Mouse (Mus musculus) limb, embryonic 15.5 days (tissue): ENCODE measurements at regions not wholly inside any gene's neighbourhood (a gene's known extent, or its start where the extent isn't known, plus 50 kb on each side); places are given as distances from the start of the nearest gene placed in this dataset.

Experiments used
- ATAC-seq: fragments of 200-750 bp; cut with Nextera tagmentation; 2 replicates; pipeline ENCODE4 v1.8.0; 2017; ENCODE audit warnings: low read depth, moderate TSS enrichment; ENCODE audit not compliant: insufficient number of reproducible peaks, low FRiP score, low TSS enrichment
- H3K27ac ChIP-seq: fragments of 300-500 bp; sonication (generic); 2 replicates; pipeline ENCODE4 v1.5.1; 2015; ENCODE audit warnings: moderate library complexity, mild to moderate bottlenecking, inconsistent platforms
- H3K27me3 ChIP-seq: fragments of 300-500 bp; sonication (generic); 2 replicates; pipeline ENCODE4 v1.6.1; 2015; ENCODE audit warnings: inconsistent platforms
- H3K36me3 ChIP-seq: fragments of 300-500 bp; sonication (generic); 2 replicates; pipeline ENCODE4 v1.6.1; 2015; ENCODE audit warnings: inconsistent platforms
- H3K4me1 ChIP-seq: fragments of 300-500 bp; sonication (generic); 2 replicates; pipeline ENCODE4 v1.6.1; 2015; ENCODE audit warnings: inconsistent platforms
- H3K4me2 ChIP-seq: fragments of 300-500 bp; sonication (generic); 2 replicates; pipeline ENCODE4 v1.6.1; 2015; ENCODE audit warnings: mild to moderate bottlenecking, inconsistent platforms
- H3K4me3 ChIP-seq: fragments of 300-500 bp; sonication (generic); 2 replicates; pipeline ENCODE4 v1.5.1; 2015; ENCODE audit warnings: mild to moderate bottlenecking, inconsistent platforms
- H3K9ac ChIP-seq: fragments of 300-500 bp; sonication (generic); 2 replicates; pipeline ENCODE4 v1.6.1; 2015; ENCODE audit warnings: inconsistent platforms
- H3K9me3 ChIP-seq: fragments of 300-500 bp; sonication (generic); 2 replicates; pipeline ENCODE4 v1.6.1; 2016; ENCODE audit warnings: inconsistent platforms
- WGBS: fragments of 180-500 bp; shearing (Covaris S2); methylation state at CpG from one replicate; pipeline ENCODE4 v1.1.7; 2015; 5-methylcytosine and 5-hydroxymethylcytosine counted together

DNA sequence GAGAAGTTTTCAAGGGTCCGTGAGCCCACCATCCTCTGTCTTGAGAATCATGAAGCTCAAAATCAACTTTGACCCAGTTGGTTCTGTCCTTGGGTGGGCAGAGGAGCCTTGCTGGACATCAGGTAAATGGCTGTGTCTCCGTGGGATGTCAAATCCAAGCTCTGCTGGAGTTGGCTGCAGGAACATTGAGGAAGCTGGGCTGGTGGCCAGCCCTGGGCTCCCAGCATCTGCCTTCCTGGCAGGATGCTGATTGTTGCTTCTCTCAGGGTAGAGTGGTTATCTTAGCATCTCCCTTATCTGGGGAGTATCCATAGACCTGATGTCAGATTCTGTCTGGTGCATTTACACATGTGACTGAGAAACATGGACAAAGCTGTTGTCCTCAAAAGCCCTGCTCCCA is 353.3 kb downstream of the Ajap1 start:
- no peak overlapping the region for H3K9ac ChIP-seq
- H3K27ac ChIP-seq, result no peak overlapping the region
- no peaks in the 10 kb centered on the region for H3K9me3 ChIP-seq
- ATAC-seq, result no peak
- H3K27me3 ChIP-seq, result no peaks in the 10 kb centered on the region
- no peaks in the 10 kb centered on the region for H3K36me3 ChIP-seq
- H3K4me3 ChIP-seq, result no peak overlapping the region
- no peaks in the 10 kb centered on the region for H3K4me1 ChIP-seq
- WGBS, result 80% methylated on average over 2 of the region's 2 CpGs
- H3K4me2 ChIP-seq, result no peak overlapping the region

DNA sequence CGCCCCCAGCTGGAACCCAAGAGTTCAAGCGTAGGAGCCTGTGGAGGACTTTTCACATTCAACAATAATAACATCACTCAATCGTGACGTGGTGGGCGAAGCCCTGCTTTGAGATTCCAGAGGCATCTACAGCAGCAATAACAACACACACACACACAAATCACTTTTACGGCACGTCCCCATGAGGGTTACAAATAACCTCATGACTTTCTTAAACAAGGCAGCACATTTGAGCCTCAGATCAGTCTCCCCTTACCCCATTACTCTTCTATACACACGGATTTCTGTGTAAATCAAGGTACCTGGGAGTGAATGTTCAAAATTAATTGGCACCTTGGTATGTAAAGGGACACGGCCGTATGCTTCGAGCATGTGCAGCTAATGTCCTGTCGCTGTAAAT is 354.4 kb downstream of the Ajap1 start:
- Histone ChIP-seq H3K4me1 (no peaks in the 10 kb centered on the region), H3K4me2 (no peak overlapping the region), H3K9me3 (no peaks in the 10 kb centered on the region), H3K4me3 (no peak overlapping the region), H3K27ac (no peak overlapping the region), H3K36me3 (no peaks in the 10 kb centered on the region), H3K9ac (no peak overlapping the region), H3K27me3 (no peaks in the 10 kb centered on the region)
- WGBS, result 75% methylated on average over 12 of the region's 12 CpGs
- ATAC-seq, result no peak

DNA sequence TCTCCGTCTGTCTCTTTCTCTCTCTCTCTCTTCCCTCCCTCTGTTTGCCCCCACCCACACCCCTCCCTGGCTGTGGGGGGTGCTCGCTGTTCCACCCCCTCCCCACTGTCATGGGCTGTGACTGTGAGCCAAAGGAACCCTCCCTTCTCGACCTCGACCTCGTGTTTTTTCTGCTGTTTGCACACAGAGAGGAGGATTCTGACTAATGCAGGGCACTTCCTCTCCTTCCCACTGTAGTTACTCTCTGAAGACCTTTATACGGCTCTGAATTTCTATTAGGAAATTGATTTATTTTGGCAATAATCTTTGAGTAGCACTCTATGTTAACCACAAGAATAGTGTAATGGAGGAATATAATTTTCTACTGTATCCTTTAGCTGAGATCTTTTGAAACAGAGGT is 362.1 kb downstream of the Ajap1 start:
- Histone ChIP-seq H3K4me2 (no peak overlapping the region), H3K9ac (no peak overlapping the region), H3K4me1 (0 out of 2 replicates have a peak, but pooled peaks cover under 1% of the 10 kb centered on the region), H3K4me3 (no peak overlapping the region), H3K27me3 (no peaks in the 10 kb centered on the region), H3K9me3 (no peaks in the 10 kb centered on the region), H3K27ac (no peak overlapping the region), H3K36me3 (no peaks in the 10 kb centered on the region)
- WGBS, result 51% methylated on average over 6 of the region's 6 CpGs
- ATAC-seq, result no peak

DNA sequence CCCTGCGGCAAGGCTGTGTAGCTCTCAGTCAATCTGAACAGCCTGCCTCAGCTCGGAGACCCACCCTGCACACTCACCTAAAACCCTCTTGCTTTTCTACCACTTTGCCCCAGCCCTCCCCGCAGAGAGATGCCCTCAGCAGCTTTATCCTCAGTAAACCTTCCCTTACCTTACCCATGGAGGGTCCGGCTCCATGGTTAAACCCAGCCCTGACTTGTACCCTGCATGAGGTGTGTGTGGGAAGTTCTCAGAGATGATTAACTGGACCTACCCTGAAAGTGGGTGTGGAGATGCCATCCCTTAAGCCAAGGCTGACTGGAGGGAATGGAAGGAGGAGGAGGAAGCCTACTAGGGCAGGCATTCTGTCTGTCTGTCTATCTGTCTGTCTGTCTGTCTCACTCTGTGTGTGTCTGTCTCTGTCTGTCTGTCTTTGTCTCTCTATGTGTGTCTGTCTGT is 362.9 kb downstream of the Ajap1 start:
- Histone ChIP-seq H3K4me1 (0 out of 2 replicates have a peak, but pooled peaks cover 4% of the 10 kb centered on the region), H3K36me3 (no peaks in the 10 kb centered on the region), H3K9me3 (no peaks in the 10 kb centered on the region), H3K4me2 (no peak overlapping the region), H3K9ac (no peak overlapping the region), H3K4me3 (no peak overlapping the region), H3K27me3 (no peaks in the 10 kb centered on the region), H3K27ac (no peak overlapping the region)
- ATAC-seq, result no peak
- WGBS, result 62% methylated on average over 4 of the region's 4 CpGs

DNA sequence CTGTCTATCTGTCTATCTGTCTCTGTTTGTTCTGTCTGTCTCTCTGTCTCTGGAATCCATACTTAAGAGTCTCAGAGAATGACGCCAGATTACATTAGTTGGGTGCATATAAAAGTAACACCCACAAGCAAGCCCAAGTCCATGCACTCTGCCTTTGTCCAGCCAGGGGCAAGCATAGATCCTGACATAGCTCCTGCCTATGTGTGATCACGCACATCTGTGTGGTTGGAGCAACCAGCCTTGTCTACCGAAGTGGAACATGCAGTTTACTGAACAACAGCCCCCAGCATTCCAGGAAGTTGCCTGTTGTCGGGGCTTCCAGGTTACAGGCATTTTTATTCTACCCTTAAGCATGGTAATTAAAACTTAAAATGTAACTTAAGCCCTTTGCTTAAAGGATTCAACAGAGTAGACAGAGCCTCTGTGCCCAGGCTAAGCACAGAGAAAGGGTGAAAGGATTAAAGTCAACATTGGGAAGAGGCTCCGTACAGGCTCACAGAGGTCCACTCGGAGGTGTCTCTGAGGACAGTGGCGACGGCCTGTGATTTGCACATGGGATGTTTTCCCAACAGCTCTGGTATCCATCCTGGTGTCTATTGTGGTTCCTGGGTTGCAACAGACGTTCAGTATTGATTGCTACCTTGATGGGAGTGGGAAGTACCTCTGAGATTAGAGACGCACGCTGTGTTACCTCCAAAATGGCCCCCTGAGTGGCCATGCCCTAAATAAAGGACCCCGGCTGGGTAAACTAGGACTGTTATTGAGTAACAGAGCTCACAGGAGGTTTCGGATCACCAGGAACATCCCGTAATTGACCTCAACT is 363.6 kb downstream of the Ajap1 start:
- Histone ChIP-seq H3K36me3 (no peaks in the 10 kb centered on the region), H3K4me2 (no peak overlapping the region), H3K9me3 (no peaks in the 10 kb centered on the region), H3K4me1 (0 out of 2 replicates have a peak, but pooled peaks cover 4% of the 10 kb centered on the region), H3K4me3 (no peak overlapping the region), H3K27me3 (no peaks in the 10 kb centered on the region), H3K9ac (no peak overlapping the region), H3K27ac (no peak overlapping the region)
- ATAC-seq, result no peak; the same call in 1 of the 2 replicates
- 47% methylated on average over 14 of the region's 14 CpGs for WGBS

DNA sequence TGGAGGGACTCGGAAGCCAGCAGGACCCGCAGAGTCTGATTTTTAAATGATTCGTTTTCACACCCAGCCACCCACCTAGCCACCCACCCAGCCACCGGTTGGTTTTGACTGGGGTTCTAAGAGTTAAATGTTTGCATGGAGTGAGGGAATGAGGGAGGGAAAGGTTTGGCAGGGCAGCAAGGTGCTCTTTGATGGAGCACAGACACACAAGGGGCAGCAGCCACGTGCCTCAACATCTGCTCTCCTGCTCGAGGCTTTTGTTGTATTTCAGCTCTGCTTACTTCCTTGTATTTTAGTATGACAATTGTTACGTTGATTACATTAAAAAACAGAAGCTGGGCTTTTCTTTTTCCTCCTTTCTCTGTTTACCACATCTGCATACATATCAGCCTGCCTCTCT is 367.6 kb downstream of the Ajap1 start:
- Histone ChIP-seq H3K9ac (no peak overlapping the region), H3K4me2 (no peak overlapping the region), H3K9me3 (peaks cover 3% of the 10 kb centered on the region; the same call in 1 of the 2 replicates), H3K4me1 (0 out of 2 replicates have a peak, but pooled peaks cover 4% of the 10 kb centered on the region), H3K27me3 (no peaks in the 10 kb centered on the region), H3K4me3 (no peak overlapping the region), H3K27ac (no peak overlapping the region), H3K36me3 (no peaks in the 10 kb centered on the region)
- WGBS, result 45% methylated on average over 7 of the region's 7 CpGs
- no peak for ATAC-seq

DNA sequence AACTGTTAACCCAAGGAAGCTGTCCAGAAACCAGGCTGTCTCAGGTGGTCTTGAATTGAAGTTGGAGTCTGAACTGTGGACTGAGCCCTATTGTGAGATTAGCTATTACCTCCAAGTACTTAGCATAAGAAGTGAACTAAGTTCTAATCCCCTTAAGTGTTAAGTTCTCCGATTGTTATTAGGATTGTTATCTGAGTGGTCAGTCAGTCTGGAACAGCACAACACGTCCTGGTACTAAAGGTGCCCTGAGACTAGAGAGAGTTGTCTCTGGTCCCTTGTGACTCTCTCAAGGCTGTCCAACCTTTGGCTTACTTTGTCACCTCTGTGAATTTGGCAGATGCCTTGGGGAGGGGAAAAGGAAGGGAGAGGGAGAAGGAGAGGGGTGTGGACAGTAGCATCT is 369.0 kb downstream of the Ajap1 start:
- Histone ChIP-seq H3K4me2 (no peak overlapping the region), H3K4me1 (0 out of 2 replicates have a peak, but pooled peaks cover 4% of the 10 kb centered on the region), H3K27me3 (no peaks in the 10 kb centered on the region), H3K36me3 (no peaks in the 10 kb centered on the region), H3K27ac (no peak overlapping the region), H3K4me3 (no peak overlapping the region), H3K9me3 (peaks cover 3% of the 10 kb centered on the region; the same call in 1 of the 2 replicates), H3K9ac (no peak overlapping the region)
- WGBS, result 82% methylated on average over 2 of the region's 2 CpGs
- no peak for ATAC-seq

DNA sequence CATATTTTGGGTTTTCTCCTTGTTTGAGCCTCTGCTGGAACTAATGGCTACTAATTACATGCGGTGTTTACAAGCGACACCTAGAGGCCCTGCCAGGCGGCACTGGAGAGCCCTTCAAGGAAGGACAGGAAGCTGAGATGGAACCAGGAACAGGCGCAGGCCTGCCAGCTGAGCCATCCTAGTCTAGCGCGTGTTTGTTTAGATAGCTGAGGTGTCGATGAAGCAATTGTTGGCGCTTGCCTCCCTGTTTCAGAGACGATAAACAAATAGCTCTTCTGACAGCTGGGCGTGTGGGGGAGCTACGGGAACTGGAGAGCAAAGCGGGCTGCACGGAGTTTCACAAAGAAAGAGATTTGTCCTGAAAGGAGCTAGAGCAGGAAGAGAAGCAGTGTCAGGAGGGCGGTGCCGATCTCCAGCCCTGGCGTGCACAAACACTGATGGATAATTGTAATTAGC is 372.3 kb downstream of the Ajap1 start:
- H3K4me1 ChIP-seq, result 0 out of 2 replicates have a peak, but pooled peaks cover 1% of the 10 kb centered on the region
- H3K4me3 ChIP-seq, result no peak overlapping the region
- no peak for ATAC-seq
- no peaks in the 10 kb centered on the region for H3K27me3 ChIP-seq
- H3K27ac ChIP-seq, result no peak overlapping the region
- no peaks in the 10 kb centered on the region for H3K36me3 ChIP-seq
- peaks cover 3% of the 10 kb centered on the region; the same call in 1 of the 2 replicates for H3K9me3 ChIP-seq
- H3K9ac ChIP-seq, result no peak overlapping the region
- 38% methylated on average over 16 of the region's 16 CpGs for WGBS
- H3K4me2 ChIP-seq, result no peak overlapping the region

DNA sequence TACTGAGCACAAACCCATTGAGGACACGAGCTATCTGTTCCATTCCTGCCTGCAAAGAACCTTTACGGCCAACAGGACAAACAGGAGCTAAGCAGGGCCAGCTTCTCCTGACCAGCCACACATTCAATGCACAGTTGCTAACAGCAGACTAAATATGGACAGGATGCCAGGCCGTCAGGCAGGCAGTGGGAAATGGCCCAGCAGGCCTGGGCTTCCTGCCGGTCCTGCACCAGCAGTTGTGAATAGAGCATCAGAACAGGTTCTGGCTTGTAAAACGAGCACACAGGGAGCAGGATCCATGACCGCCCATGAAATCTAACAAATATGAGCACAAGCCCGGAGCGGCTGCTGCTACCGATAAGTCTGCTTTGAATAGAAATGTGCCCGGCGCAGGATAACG is 384.0 kb downstream of the Ajap1 start:
- no peak overlapping the region for H3K9ac ChIP-seq
- no peak overlapping the region for H3K4me3 ChIP-seq
- H3K4me2 ChIP-seq, result no peak overlapping the region
- no peaks in the 10 kb centered on the region for H3K36me3 ChIP-seq
- no peaks in the 10 kb centered on the region for H3K27me3 ChIP-seq
- 32% methylated on average over 12 of the region's 12 CpGs for WGBS
- no peak for ATAC-seq
- H3K27ac ChIP-seq, result no peak overlapping the region
- no peaks in the 10 kb centered on the region for H3K4me1 ChIP-seq
- no peaks in the 10 kb centered on the region for H3K9me3 ChIP-seq

DNA sequence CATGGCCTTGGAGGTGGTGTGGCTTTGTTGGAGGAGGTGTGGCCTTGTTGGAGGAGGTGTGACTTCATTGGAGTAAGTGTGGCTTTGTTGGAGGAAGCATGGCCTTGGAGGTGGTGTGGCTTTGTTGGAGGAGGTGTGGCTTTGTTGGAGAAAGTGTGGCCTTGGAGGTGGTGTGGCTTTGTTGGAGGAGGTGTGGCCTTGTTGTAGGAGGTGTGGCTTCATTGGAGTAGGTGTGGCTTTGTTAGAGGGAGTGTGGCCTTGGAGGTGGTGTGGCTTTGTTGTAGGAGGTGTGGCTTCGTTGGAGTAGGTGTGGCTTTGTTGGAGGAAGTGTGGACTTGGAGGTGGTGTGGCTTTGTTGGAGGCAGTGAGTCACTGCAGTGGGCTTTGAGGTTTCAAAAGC is 385.0 kb downstream of the Ajap1 start:
- no peaks in the 10 kb centered on the region for H3K4me1 ChIP-seq
- no peak overlapping the region for H3K4me2 ChIP-seq
- 70% methylated on average over 1 of the region's 1 CpGs for WGBS
- H3K9ac ChIP-seq, result no peak overlapping the region
- H3K27me3 ChIP-seq, result no peaks in the 10 kb centered on the region
- H3K4me3 ChIP-seq, result no peak overlapping the region
- H3K27ac ChIP-seq, result no peak overlapping the region
- no peaks in the 10 kb centered on the region for H3K9me3 ChIP-seq
- no peak for ATAC-seq
- H3K36me3 ChIP-seq, result no peaks in the 10 kb centered on the region

DNA sequence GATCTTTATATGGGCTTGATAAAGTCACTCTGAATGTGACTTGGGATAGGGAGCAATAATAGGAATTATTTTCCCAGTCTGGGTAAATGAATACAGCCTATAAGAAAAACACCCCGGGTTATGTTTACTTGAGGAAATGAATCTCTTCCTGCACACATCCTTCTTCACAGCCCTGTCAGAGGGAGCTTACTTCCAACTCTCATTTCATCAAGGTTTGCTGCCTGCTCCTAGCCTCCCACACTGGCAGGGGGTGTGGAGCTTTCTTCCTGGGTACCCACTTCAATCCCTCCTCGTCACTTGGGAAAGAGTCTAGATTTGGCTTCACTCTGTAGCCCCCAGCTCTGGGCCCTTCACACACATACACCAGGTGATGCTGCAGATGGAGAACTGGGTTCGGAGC is 389.5 kb downstream of the Ajap1 start:
- Histone ChIP-seq H3K27me3 (no peaks in the 10 kb centered on the region), H3K9me3 (no peaks in the 10 kb centered on the region), H3K4me2 (no peak overlapping the region), H3K4me1 (no peaks in the 10 kb centered on the region), H3K27ac (no peak overlapping the region), H3K4me3 (no peak overlapping the region), H3K36me3 (no peaks in the 10 kb centered on the region), H3K9ac (no peak overlapping the region)
- ATAC-seq, result no peak
- 75% methylated on average over 3 of the region's 3 CpGs for WGBS

DNA sequence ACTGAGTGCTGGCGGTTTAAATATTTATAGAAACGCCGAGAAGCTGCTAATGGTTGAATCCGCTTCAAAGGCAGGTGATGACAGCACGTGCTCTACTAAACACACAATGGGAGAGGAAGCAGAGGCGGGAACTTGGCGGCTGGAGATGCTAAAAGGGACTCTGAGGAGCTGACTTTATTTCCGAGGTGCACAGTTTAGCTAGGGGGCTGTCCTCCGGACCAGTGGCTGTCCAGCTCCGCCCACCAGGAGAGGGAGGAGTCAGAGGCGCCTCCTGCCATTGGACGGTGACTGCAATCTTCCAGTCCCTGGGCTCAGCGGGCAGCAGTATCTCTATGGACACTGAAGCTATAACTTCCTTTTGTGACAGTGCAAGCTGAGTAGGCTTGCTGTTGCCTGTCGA is 400.4 kb downstream of the Ajap1 start:
- no peaks in the 10 kb centered on the region for H3K4me1 ChIP-seq
- no peaks in the 10 kb centered on the region for H3K27me3 ChIP-seq
- no peak overlapping the region for H3K27ac ChIP-seq
- no peaks in the 10 kb centered on the region for H3K9me3 ChIP-seq
- H3K4me3 ChIP-seq, result no peak overlapping the region
- 41% methylated on average over 14 of the region's 14 CpGs for WGBS
- no peak for ATAC-seq
- no peak overlapping the region for H3K9ac ChIP-seq
- no peak overlapping the region for H3K4me2 ChIP-seq
- H3K36me3 ChIP-seq, result no peaks in the 10 kb centered on the region
